Mouse (Mus musculus): ENCODE data around the gene Dclre1c. TPM values are rescaled to one million over a fixed set of nuclear protein-coding genes. Genes with fewer than 3 reads are reported as not detected.

Gene Dclre1c
- polyA plus RNA-seq, 1 experiment, result 1.5 TPM

GRCm38 (mm10) chr2:3445984-3446383 is 22.1 kb downstream of the Dclre1c start:
- TF ChIP-seq MAX (IDR thresholded peaks at IDR 0.05; ENCODE audit: low read depth) (no peak), TCF3 (IDR thresholded peaks at IDR 0.05; ENCODE audit: insufficient read length, low read depth) (no peak), CEBPB (IDR thresholded peaks at IDR 0.05; ENCODE audit: insufficient read depth, poor library complexity, severe bottlenecking) (no peak), REST (IDR thresholded peaks at IDR 0.05; ENCODE audit: insufficient read depth, insufficient read length) (no peak), SRF (IDR thresholded peaks at IDR 0.05; ENCODE audit: control insufficient read depth, insufficient read length, low read depth) (no peak), POLR2A (IDR thresholded peaks at IDR 0.05; ENCODE audit: insufficient read length, low read depth) (no peak), POLR2AphosphoS2 (IDR thresholded peaks at IDR 0.05; ENCODE audit: insufficient read length, low read depth) (no peak), MYOG (IDR thresholded peaks at IDR 0.05; ENCODE audit: control insufficient read depth in 1 of 3, insufficient read depth in 1 of 3, insufficient read length in 2 of 3, low read depth in 2 of 3) (no peak), MYOD1 (IDR thresholded peaks at IDR 0.05; ENCODE audit: control insufficient read depth in 1 of 3, insufficient read length in 2 of 3, low read depth in 2 of 3) (no peak), USF1 (IDR thresholded peaks at IDR 0.05; ENCODE audit: low read depth) (no peak), TCF12 (IDR thresholded peaks at IDR 0.05; ENCODE audit: insufficient read depth, poor library complexity, severe bottlenecking) (no peak), E2F4 (IDR thresholded peaks at IDR 0.05; ENCODE audit: insufficient read depth) (no peak)

GRCm38 (mm10) chr2:3449431-3449830 is 25.5 kb downstream of the Dclre1c start:
- H3K36me3 ChIP-seq (ENCODE audit: control insufficient read depth, insufficient read depth), result peaks cover 21% of the 10 kb centered on the region
- H3K27me3 ChIP-seq (ENCODE audit: control insufficient read depth, insufficient read depth, insufficient read length), result no peaks in the 10 kb centered on the region
- TF ChIP-seq MYOG (IDR thresholded peaks at IDR 0.05; ENCODE audit: control insufficient read depth in 1 of 3, insufficient read depth in 1 of 3, insufficient read length in 2 of 3, low read depth in 2 of 3) (no peak), E2F4 (IDR thresholded peaks at IDR 0.05; ENCODE audit: insufficient read depth) (no peak), SRF (IDR thresholded peaks at IDR 0.05; ENCODE audit: control insufficient read depth, insufficient read length, low read depth) (no peak), USF1 (IDR thresholded peaks at IDR 0.05; ENCODE audit: low read depth) (no peak)

More at GRCm38 (mm10) chr2:3445984-3446383, 22.1 kb downstream of the Dclre1c start:
- Histone ChIP-seq H3K79me2 (ENCODE audit: control insufficient read depth, insufficient read depth) (no peaks in the 10 kb centered on the region), H3K4me2 (ENCODE audit: low read depth) (no peak overlapping the region), H3K36me3 (ENCODE audit: control insufficient read depth, insufficient read depth) (peaks cover 22% of the 10 kb centered on the region), H3ac (ENCODE audit: control insufficient read depth, insufficient read length) (no peak overlapping the region), H3K27me3 (ENCODE audit: control insufficient read depth, insufficient read depth, insufficient read length) (no peaks in the 10 kb centered on the region), H3K4me3 (no peak overlapping the region)

GRCm38 (mm10) chr2:3453096-3453495 is 29.2 kb downstream of the Dclre1c start:
- Histone ChIP-seq H3K36me3 (ENCODE audit: control insufficient read depth, insufficient read depth) (peaks cover 27% of the 10 kb centered on the region), H3K4me2 (ENCODE audit: low read depth) (no peak overlapping the region), H3K4me3 (no peak overlapping the region), H3ac (ENCODE audit: control insufficient read depth, insufficient read length) (no peak overlapping the region), H3K27me3 (ENCODE audit: control insufficient read depth, insufficient read depth, insufficient read length) (no peaks in the 10 kb centered on the region), H3K79me2 (ENCODE audit: control insufficient read depth, insufficient read depth) (no peaks in the 10 kb centered on the region)
- TF ChIP-seq TCF12 (IDR thresholded peaks at IDR 0.05; ENCODE audit: insufficient read depth, poor library complexity, severe bottlenecking) (no peak), POLR2AphosphoS2 (IDR thresholded peaks at IDR 0.05; ENCODE audit: insufficient read length, low read depth) (no peak), TCF3 (IDR thresholded peaks at IDR 0.05; ENCODE audit: insufficient read length, low read depth) (no peak), REST (IDR thresholded peaks at IDR 0.05; ENCODE audit: insufficient read depth, insufficient read length) (no peak), SRF (IDR thresholded peaks at IDR 0.05; ENCODE audit: control insufficient read depth, insufficient read length, low read depth) (no peak), POLR2A (IDR thresholded peaks at IDR 0.05; ENCODE audit: insufficient read length, low read depth) (no peak), MAX (IDR thresholded peaks at IDR 0.05; ENCODE audit: low read depth) (no peak), MYOG (IDR thresholded peaks at IDR 0.05; ENCODE audit: control insufficient read depth in 1 of 3, insufficient read depth in 1 of 3, insufficient read length in 2 of 3, low read depth in 2 of 3) (no peak), E2F4 (IDR thresholded peaks at IDR 0.05; ENCODE audit: insufficient read depth) (no peak), CEBPB (IDR thresholded peaks at IDR 0.05; ENCODE audit: insufficient read depth, poor library complexity, severe bottlenecking) (no peak), USF1 (IDR thresholded peaks at IDR 0.05; ENCODE audit: low read depth) (no peak), MYOD1 (IDR thresholded peaks at IDR 0.05; ENCODE audit: control insufficient read depth in 1 of 3, insufficient read length in 2 of 3, low read depth in 2 of 3) (no peak)

More at GRCm38 (mm10) chr2:3449431-3449830, 25.5 kb downstream of the Dclre1c start:
- Histone ChIP-seq H3K79me2 (ENCODE audit: control insufficient read depth, insufficient read depth) (no peaks in the 10 kb centered on the region), H3ac (ENCODE audit: control insufficient read depth, insufficient read length) (no peak overlapping the region), H3K4me2 (ENCODE audit: low read depth) (no peak overlapping the region), H3K4me3 (no peak overlapping the region)

GRCm38 (mm10) chr2:3456590-3456989 is 32.7 kb downstream of the Dclre1c start:
- no peak overlapping the region for H3ac ChIP-seq (ENCODE audit: control insufficient read depth, insufficient read length)
- TF ChIP-seq USF1 (IDR thresholded peaks at IDR 0.05; ENCODE audit: low read depth) (no peak), MAX (IDR thresholded peaks at IDR 0.05; ENCODE audit: low read depth) (no peak), SRF (IDR thresholded peaks at IDR 0.05; ENCODE audit: control insufficient read depth, insufficient read length, low read depth) (no peak), E2F4 (IDR thresholded peaks at IDR 0.05; ENCODE audit: insufficient read depth) (no peak), TCF3 (IDR thresholded peaks at IDR 0.05; ENCODE audit: insufficient read length, low read depth) (no peak), POLR2A (IDR thresholded peaks at IDR 0.05; ENCODE audit: insufficient read length, low read depth) (no peak), REST (IDR thresholded peaks at IDR 0.05; ENCODE audit: insufficient read depth, insufficient read length) (no peak), POLR2AphosphoS2 (IDR thresholded peaks at IDR 0.05; ENCODE audit: insufficient read length, low read depth) (no peak), TCF12 (IDR thresholded peaks at IDR 0.05; ENCODE audit: insufficient read depth, poor library complexity, severe bottlenecking) (no peak), MYOG (IDR thresholded peaks at IDR 0.05; ENCODE audit: control insufficient read depth in 1 of 3, insufficient read depth in 1 of 3, insufficient read length in 2 of 3, low read depth in 2 of 3) (no peak), MYOD1 (IDR thresholded peaks at IDR 0.05; ENCODE audit: control insufficient read depth in 1 of 3, insufficient read length in 2 of 3, low read depth in 2 of 3) (no peak), CEBPB (IDR thresholded peaks at IDR 0.05; ENCODE audit: insufficient read depth, poor library complexity, severe bottlenecking) (no peak)
- peaks cover 28% of the 10 kb centered on the region for H3K36me3 ChIP-seq (ENCODE audit: control insufficient read depth, insufficient read depth)
- no peak overlapping the region for H3K4me2 ChIP-seq (ENCODE audit: low read depth)
- no peak overlapping the region for H3K4me3 ChIP-seq
- no peaks in the 10 kb centered on the region for H3K27me3 ChIP-seq (ENCODE audit: control insufficient read depth, insufficient read depth, insufficient read length)
- no peaks in the 10 kb centered on the region for H3K79me2 ChIP-seq (ENCODE audit: control insufficient read depth, insufficient read depth)
